Mouse (Mus musculus) ES-CJ7 (cell line): Measurements from ENCODE around the gene Gmds.

Experiments
- DNase-seq: peaks from one replicate; pipeline ENCODE4 v3.0.0; 2011; ENCODE audit warnings: low read depth, low spot score

Gmds gene

GRCm38 (mm10) chr13:31812701-31813100 lies 525.8 kb downstream of the Gmds start:
- DNase-seq: no peak

GRCm38 (mm10) chr13:31811542-31812021 lies 527.0 kb downstream of the Gmds start:
- peak; percentile 45 for DNase-seq

GRCm38 (mm10) chr13:31810693-31811541 lies 527.6 kb downstream of the Gmds start:
- peak; percentile 59 for DNase-seq

DNA sequence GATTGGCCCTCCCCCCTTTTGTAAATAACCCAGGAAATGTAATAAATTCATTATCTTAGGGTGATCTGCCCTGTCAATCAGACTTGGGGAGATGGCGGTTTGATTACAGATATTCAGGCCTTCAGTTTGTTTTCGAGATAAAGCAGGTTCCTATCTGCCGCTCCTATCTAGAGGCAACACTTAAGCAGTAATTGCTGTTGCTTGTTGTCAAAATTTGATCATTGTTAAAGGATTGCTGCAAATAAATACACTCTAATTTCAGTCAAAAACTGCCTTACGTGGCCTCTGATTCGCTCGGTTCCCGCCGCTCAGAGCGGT lies 528.2 kb downstream of the Gmds start:
- DNase-seq: no peak

DNA sequence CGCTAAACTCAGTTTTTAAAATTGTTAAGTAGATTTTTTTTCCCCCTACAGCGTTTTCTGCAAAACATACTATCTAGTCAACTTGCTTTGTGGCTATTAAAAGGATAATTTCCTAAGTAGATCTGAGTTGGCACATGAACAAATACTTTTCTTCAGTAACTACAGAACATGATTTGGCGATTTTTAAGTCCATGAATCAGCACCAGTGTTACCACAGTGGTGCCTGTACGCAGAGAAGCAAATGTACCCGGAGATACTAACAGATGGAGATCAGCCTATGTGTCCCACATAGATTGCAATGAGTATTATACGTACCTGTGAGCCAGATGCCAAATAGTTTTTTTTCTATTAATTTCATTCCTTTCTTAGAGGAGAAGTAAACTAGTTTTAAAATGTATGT lies 528.8 kb downstream of the Gmds start:
- DNase-seq: no peak

GRCm38 (mm10) chr13:31808804-31809420 lies 529.6 kb downstream of the Gmds start:
- DNase-seq: no peak

GRCm38 (mm10) chr13:31808116-31808803 lies 530.3 kb downstream of the Gmds start:
- peak; percentile 36 for DNase-seq

DNA sequence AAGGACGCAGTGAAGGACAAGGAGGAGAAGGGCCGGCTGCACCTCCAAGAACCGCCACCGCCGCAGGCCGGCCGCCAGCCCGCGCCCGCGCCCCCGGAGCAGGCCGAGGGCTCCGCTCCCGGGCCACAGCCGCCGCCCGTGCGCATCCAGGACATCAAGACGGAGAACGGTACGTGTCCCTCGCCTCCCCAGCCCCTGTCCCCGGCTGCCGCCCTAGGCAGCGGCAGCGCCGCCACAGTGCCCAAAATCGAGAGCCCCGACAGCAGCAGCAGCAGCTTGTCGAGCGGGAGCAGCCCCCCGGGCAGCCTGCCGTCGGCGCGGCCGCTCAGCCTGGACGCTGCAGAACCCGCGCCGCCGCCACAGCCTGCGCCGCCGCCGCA lies 530.8 kb downstream of the Gmds start:
- no peak for DNase-seq

- DNase-seq: peak; percentile 32
Measured at GRCm38 (mm10) chr13:31806890-31807735, 531.4 kb downstream of the Gmds start.

- peak; percentile 63 for DNase-seq
Measured at GRCm38 (mm10) chr13:31806428-31806832, 532.1 kb downstream of the Gmds start, which contains the start of gene Foxc1. Foxc1 (plus strand) TSS chr13:31806633.

DNA sequence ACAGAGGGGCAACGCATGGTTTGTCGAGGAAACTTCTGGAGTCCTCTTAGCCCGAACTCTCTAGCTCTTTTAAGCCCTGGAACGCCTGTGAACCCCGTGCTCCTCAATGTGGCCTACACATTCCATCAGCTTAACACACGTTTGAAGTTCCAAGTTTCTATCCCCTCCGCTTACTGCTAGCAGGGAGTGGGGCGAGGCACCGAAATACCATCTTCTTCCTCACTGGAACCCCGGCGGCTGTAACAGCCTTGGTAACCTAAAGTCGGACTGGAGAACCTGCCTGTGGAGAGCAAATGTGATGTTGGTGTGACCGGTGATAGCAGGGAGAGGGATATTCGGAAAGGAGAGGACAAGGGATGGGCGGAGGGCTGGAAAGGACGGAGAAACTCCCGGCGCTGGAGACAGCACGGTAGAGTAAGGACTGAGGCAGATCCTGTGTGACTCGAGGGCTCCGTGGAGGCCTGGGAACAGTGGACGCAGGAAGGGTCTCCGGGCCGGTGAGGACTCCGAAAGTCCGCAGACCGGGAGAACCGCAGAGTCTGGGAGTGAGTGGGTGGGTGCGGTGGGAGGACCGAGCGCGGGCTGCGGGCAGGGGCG lies 532.6 kb downstream of the Gmds start:
- peak; percentile 16 for DNase-seq

GRCm38 (mm10) chr13:31804571-31804970 lies 534.0 kb downstream of the Gmds start:
- DNase-seq: peak; percentile 30

GRCm38 (mm10) chr13:31803166-31804093 lies 535.1 kb downstream of the Gmds start:
- peak; percentile 14 for DNase-seq

DNA sequence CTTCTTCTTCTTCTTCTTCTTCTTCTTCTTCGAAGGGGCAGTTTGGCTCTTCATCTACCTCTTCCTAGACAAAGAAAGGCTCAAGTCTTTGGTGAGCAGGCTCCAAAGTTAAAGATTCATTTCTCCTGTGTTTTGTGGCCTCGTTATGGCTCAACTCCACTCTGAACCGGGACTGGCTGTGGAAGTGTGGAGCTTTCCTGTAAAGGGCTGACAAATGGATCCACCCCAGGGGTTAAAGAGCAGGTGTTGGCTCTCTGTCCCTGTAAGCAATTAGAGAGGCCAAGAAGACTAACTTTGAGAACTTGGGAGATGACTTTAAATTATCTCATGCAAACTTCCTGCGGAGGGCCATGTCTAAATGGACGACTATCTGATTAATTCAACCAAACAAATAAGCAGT lies 536.1 kb downstream of the Gmds start:
- DNase-seq: no peak

GRCm38 (mm10) chr13:31801703-31802305 lies 536.7 kb downstream of the Gmds start:
- DNase-seq: no peak

- DNase-seq: peak; percentile 69
Measured at GRCm38 (mm10) chr13:31800581-31801576, 537.7 kb downstream of the Gmds start.

GRCm38 (mm10) chr13:31798075-31798474 lies 540.5 kb downstream of the Gmds start:
- DNase-seq: no peak

- DNase-seq: no peak
Measured at GRCm38 (mm10) chr13:31797346-31797745, 541.2 kb downstream of the Gmds start.
